Mouse (Mus musculus) neutrophil, adult 5-6 weeks (primary cell): ENCODE results near the gene Uqcr10. TPM values are rescaled to one million over a fixed set of nuclear protein-coding genes. Genes with fewer than 3 reads are reported as not detected.
"Not testable (repeated sequence)": the region's sequence is repeated elsewhere in the genome, so short reads cannot be mapped to it uniquely, and the experiment has no call there.

ENCODE experiments used
- ATAC-seq: fragments of 151-379, 151-347 bp; 2 replicates; pipeline ENCODE4 v1.8.0; 2017; ENCODE audit warnings: mild to moderate bottlenecking, moderate TSS enrichment; ENCODE audit not compliant: insufficient number of reproducible peaks, poor library complexity, low FRiP score, severe bottlenecking; ENCODE audit errors: extremely low read depth
- total RNA-seq: library from RNA; stranded (forward); fragments of 200-1000 nt; gene quantifications from 2 replicates; pipeline ENCODE4 v1.2.3, GENCODE M21; 2017

Gene Uqcr10
- total RNA-seq, 1 experiment from 2014 or later = 49.5 TPM

DNA sequence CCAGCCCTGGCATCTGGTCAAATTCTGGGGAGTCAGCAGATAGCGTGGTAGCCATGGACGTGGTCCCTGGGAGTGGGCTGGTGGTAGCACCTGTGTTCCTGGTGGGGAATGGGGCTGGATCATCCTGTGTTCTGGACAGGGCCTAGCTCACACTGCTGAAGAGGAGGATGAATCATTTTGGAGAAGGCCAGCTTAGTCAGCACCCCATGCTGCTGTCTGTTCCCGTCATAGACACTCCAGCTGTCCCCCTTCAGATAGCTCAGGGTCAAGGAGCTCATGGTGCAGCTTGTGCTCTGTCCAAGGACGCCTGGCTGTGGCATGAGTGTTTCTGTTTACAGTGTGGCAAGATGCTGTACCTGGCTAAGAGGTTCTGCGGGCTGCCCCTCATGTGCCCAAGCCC is 14.4 kb upstream of the Uqcr10 start:
- no peak for ATAC-seq

DNA sequence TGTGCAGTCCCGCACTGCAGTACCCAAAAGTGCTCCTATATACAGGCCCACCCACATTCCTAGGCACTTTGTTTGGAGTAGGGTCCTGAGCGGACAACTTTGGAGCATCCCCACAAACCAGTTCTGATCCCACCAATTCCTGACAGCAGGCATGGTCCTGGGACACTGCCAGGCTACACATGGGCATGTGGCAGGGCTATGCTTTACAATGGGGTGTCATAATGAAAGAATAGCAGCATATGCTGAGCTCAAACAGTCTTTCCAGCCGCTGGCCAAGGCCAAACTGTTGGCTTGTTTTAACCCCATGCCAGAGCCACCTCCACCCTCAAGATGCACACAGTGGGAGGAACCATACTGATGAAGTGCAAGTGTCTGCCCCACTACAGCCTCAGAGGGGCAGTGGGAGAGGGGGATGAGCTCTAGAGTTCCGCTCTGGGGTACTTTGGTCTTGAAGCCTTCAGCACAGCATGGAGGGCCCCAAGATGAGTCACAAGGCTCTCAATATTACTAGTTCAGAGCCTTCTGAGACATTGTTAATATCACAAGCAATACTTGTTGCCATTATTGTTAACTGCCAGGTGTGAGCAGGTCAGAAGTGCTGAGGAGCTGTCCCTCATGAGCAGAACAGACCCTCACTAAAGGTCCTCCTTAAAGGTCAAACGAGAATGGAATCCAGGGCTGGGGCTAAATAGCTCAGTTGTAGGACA is 12.5 kb upstream of the Uqcr10 start:
- ATAC-seq = no peak

DNA sequence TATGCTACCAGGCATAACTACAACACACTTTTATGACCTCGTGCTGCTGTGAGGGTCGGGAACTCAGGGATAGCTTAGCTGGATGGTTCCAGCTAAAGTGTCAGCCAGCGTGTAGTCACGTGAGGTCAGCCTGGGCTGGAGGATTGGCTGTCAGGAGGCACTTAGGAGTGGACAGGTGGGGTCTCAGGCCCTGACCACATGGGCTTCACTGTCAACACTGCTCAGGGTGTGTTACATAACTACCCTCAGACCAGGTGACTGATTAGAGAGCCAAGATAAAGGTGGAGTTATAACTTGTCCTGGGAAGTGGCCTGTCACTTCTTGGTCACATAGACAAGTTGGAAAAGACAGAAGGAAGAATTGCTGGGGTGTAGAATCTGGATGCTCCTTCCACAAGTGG is 11.5 kb upstream of the Uqcr10 start:
- no peak for ATAC-seq

DNA sequence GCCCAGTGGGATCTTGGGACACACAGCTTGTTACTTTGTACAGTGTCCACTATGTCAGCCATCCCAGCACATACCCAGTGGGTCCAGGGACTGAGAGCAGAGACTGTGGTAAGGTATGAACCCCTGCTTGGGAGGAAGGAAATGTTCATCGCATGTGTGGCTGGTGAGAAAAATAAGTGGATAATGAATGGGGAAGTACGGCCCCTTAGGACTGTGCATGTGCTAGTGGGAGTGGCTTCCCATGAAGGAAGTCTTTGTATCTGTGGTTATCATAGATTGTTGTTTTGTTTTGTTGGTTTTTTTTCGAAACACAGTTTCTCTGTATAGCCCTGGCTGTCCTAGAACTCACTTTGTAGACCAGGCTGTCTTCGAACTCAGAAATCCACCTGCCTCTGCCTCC is 10.6 kb upstream of the Uqcr10 start:
- ATAC-seq = peak; percentile 79; the same call in 1 of the 2 replicates

DNA sequence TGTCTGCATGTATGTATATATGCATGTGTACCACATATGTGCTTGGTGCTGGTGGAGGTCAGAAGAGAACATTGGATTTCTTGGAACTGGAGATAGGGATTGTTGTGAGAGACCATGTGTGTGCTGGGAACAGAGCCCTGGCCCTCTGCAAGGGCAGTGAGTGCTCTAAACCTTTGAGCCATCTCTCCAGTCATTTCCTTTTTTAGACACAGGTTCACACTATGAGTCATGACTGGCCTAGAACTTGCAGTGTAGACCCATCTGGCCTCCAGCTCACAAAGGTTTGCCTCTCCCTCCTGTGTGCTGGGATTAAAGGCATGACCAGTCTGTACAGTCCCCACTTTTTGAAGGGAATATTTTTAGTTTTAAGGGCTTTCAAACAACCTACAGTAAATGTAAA is 8.7 kb upstream of the Uqcr10 start:
- no peak for ATAC-seq

DNA sequence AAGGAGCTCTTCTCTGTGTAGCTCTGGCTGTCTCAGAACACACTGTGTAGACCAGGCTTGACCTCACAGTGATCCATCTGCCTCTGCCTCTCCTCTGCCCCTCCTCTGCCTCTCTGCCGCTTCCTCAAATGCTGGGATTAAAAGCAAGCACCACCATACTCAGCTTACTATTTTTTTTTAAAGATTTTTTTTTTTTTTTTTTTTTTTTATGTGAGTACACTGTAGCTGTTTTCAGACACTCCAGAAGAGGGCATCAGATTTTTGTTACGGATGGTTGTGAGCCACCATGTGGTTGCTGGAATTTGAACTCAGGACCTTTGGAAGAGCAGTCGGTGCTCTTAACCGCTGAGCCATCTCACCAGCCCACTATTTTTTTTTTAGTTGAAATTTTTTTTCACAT is 6.0 kb upstream of the Uqcr10 start:
- not testable (repeated sequence) for ATAC-seq

DNA sequence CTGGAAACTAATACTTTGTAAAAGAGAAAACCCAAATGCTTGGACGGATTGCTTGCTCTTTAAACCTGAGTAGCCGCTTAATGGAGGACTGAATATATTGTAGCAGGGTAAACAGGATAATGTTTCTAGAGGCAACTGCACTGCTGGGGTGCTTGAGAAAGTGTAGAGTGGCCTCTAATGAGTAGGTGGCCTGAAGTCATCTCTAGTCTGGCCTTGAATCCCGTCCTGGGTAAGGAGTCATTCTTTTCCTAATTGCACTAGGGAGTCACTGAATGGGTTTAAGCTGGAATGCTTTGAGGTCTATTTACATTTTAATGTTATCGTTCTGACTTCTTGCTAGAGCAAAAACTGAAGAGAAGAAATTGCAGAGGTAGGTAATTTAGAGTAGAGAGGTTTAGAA is 1.0 kb upstream of the Uqcr10 start:
- ATAC-seq = no peak

DNA sequence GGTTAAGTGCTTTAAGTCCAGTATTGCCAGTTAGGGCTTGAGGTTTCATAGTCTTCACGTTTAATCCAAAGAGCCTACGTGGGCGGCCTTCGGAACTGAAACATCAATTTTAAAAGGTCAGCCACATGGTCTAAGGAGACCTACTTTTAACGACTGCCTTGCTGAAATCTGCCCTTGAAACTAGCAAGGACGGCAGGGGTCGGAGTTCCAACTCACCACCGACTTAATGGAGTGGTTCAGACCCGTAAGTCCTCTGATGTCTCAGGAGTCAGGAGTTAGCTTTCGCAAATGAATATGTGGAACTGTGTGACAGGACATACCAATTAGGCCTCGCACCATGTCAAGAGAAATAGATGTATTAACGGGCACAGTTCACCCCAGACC is 462 bp downstream of the Uqcr10 start:
- ATAC-seq = no peak

DNA sequence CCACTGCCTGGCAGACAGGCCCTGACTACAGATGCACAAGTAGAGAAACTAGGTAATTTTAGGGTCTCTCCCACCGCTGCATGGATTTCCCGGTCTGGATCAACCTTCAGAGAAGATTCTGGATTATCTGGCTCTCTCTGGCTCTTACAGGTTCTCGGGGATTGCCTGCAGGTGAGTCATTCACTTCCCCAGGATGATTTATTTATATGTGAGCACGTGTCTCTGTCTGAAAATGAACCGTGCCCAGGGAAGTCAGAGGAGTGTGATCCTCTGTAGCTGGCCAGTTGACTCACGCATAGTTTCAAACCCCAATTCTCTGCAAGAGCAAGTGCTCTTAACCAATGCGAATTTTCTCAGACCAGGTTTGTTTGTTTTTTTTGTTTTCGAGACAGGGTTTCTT is 3.4 kb downstream of the Uqcr10 start:
- no peak for ATAC-seq

DNA sequence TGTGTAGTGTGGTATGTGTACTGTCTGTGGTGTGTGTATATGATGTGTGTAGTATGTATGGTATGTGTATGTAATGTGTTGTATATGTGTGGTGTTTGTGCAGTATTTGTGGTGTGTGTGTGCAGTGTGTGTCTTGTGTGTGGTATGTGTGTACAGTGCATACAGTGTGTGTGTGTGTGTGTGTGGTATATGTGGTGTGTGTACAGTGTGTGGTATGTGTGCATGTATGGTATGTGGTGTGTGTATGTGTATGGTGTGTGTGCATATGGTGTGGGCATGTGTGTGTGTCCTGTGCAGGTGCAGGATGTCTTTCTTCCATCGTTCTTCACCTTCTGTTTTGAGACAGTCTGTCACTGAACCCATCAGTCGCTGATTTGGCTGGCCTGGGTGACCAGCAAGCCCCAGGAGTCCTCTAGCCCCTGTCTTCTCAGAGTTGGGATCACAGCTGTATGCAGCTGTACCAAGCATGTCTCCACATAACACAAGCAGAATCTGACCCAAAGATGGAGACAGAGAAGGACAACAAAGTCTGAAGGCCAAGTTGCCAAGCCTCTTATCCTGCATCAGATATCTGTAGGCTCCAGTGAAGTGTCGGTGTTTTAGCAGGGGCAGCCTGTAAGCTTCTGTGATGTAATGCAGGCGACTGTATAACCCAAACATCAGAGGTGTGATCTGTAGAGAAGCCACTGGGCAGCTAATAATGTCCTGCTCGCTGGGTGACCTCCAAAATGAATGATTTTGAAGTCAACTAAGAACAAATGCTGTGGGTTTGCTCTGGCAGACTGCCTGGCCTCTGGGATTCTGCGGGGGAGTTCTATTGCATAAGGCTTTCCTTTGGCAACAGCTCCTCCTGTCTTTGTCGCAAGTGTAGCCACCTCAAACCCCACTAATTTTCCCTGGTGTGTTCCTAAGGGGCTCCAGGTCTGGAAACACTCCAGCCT is 6.8 kb downstream of the Uqcr10 start:
- ATAC-seq = no peak

DNA sequence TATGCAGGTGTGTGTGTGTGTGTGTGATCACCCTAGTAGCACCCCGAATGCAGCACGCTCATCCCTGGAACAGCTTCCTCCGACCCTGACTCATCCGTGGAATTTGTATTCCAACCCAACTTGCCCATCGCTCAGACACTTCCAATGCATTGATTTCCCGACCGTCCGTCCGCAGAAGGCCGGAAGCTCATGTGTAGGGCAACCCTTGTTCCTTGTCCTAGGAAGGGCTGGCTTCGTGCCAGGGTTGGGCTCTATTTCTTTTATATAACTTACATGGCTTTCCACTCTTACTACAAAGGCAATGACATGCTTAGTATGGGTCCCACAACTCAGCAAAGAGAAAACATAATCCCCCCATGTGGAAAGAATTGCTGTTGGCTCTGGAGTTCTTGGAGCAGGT is 12.0 kb downstream of the Uqcr10 start:
- ATAC-seq = no peak

DNA sequence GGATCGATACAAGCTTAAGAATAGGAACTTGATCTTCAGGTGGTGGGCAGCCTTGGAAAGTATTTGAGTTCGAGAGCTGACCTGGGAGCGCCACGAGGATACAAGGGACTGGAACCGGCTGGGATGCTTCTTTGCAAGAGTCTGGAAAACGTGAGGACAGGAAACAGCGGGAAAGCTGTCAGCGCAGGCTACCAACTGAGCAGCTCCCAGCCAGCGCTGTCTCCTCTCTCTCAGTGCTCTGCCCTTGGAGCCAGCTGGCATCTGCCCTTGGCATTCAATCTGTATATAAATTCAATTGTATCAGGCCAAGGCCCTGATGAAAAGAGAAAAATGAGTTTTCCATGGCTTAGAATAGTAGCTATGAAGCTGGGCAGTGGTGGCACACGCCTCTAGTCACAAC is 12.9 kb downstream of the Uqcr10 start:
- ATAC-seq = no peak

DNA sequence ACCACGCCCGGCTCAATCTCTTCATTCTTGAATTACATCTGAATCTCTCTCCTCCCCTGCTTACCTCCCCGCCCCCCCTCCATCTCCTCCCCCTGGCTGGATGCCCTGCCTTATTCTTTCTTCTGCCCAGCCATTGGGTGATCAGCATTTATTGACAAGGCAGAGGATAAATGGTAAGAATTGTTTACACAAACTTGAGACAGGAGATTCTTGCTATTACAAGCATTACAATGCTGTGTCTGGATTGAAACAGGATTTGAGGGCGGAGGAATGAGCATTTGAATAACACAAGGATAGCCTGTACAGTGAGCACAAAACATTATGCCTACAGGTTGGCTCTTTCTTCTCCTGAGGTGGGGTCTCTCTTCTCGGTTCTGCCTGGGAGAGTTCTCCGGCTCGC is 13.8 kb downstream of the Uqcr10 start:
- ATAC-seq = no peak

DNA sequence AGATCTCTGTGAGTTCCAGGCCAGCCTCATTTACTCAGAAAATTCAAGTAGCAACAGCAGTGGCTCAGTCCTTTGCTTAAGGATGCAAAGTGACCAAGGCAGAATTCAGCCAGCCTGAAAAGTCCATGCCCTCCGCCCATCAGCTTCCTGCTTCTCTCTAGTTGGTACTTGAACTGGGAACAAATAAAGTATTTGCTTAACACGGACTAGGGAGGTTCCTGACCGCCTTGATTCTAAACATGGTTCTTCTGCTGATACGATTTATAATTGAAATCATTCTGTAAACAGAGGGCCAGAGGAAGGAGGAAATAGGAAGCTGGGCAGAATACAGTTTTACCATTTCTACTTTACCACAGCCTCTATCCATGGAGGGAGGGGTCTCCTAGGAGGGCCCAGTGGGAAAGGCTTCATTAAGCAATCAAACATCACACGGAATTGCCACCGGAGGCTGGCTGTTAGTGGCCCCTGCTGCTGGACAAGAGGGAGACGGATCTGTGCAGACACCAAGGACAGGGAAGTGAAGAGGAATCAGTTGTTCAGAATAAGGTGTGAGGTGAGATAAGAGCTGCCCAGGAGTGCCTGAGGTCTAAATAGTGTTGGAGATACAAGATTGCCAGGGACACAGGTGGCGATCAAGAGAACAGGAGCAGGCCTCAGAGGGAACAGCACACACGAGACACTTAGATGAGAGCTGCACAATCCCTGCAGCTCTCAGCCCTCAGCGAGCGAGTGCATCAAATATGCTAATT is 15.3 kb downstream of the Uqcr10 start:
- ATAC-seq = no peak

DNA sequence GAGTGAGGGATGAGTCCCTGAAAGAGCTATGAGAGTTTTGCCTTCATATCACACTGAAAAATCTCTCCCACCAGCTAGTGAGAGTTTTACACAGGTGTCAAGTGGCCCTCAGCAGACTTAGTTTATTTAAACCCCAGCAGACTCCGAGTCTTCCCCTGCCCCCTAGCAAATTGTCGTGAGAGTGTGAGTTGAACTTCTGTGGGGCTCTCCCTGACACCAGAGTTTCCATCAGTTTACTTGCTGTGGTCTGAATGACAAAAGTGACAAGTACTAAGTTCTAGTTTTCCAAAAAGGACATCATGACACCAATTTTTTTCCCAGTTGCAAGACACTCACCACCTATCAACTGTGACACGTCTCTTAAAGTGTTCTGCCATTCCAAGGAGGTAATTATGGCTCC is 16.3 kb downstream of the Uqcr10 start:
- no peak for ATAC-seq

DNA sequence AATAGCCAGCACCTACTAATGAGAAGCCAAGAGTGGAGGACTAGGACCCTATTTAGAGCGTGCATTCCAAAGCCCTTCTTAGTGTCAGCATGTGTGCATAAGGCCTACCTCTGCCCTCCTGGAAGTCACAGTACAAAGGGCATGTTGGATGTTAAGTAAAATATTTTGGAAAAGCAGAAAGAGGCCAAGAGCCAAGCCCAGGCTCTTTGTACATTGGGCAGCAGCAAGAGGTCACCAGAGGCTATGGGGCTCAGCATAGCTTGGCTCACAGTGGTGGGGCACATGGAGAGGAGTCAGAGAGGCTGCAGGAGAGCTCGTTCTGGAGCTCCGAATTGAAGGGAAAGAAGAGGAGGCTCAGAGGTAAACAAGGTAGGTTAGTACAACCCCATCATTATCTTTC is 17.1 kb downstream of the Uqcr10 start:
- no peak for ATAC-seq

DNA sequence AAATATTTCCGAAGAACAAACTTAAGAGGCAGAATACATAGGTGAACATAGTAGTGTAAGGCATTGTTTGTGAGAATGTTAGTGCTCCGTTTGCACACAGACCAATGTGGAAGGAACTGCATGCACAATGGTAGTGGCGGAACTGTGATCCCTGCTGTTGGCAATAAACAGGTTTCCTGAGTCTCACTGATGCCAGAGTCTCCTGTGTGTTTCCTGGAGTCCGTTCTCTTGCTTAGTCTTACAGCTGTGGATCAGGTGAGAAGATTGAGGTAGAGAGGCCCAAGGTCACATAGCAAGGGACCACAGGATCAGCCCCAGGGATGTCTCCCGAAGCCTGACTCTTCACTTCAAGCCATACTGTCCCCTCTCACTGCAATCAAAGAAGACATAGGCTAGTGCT is 18.6 kb downstream of the Uqcr10 start:
- no peak for ATAC-seq

DNA sequence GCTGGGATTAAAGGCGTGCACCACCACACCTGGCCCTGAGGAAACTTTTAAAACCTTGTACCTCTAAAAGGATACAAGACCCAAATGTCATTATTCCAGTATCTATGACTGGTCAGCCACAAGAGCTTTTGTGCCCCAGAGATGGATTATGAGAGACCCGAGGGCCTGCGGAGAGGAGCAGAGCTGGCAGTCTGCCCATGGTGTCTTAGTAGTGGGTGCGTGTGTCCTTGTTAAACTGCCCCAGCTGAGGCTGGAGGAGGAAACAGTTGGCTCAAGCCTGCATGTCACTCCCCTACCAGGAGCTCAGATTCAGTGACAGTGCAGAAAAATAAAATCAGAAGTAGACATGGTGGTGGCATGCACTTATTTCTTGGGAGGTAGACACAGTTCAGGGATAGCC is 19.1 kb downstream of the Uqcr10 start:
- ATAC-seq = no peak

DNA sequence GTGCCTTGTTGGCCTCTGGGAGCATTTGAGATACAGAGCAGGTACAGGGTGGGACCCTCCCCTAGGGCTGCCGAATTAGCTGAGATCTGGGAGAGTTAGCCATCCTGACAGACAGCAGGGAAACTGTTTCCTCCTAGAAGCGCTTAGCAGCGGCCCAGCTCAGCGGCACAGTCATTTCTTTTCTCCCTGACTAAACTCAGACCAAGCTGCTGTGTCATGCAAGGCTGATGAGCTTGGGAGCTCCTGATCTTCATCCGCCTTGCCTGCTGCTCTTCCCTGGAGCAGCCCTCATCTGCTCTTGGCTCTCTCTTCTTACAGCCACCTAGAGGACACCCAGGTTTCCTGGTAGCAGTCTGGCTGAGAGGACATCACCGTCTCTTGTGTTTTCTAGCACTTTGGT is 20.0 kb downstream of the Uqcr10 start:
- ATAC-seq = no peak

DNA sequence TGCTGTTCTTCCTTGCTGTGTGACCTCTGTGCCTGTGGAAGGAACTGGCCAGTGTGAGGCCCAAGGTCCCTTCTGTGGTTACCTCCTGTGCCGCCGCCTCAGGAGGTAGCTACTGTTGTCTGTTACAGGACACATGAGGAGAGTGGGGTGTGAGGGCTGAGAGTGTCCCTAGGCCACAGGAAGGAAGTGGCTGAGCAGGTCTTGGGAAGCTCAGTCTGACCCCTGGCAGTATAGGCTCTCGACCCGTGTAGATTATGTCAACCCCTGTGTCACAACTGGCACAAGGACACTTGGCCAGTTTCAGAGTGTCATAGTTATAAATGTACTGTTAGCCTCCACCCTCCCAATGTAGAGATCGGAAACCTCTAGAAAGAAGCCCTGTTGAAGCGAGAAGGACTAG is 20.6 kb downstream of the Uqcr10 start:
- ATAC-seq = no peak
